Mouse (Mus musculus) kidney, postnatal 10 days (tissue): Measurements from ENCODE around the gene Iqcd.

ENCODE experiments used
- DNase-seq: peaks from one replicate; pipeline ENCODE4 v3.0.0; 2021; ENCODE audit warnings: mixed read lengths

The Iqcd gene

GRCm38 (mm10) chr5:120574469-120575063 lies 14.2 kb upstream of the Iqcd start:
- no peak for DNase-seq

GRCm38 (mm10) chr5:120576781-120577301 lies 12.0 kb upstream of the Iqcd start:
- no peak for DNase-seq

- peak; percentile 60 for DNase-seq
Measured at GRCm38 (mm10) chr5:120577935-120578441, 10.8 kb upstream of the Iqcd start.

- DNase-seq: peak; percentile 84
Measured at GRCm38 (mm10) chr5:120578504-120579081, 10.2 kb upstream of the Iqcd start.

GRCm38 (mm10) chr5:120579211-120579897 lies 9.5 kb upstream of the Iqcd start:
- DNase-seq: peak; percentile 81

- DNase-seq: no peak
Measured at GRCm38 (mm10) chr5:120579898-120580626, 8.8 kb upstream of the Iqcd start.

- DNase-seq: no peak
Measured at GRCm38 (mm10) chr5:120582002-120582401, 6.8 kb upstream of the Iqcd start.

- DNase-seq: no peak
Measured at GRCm38 (mm10) chr5:120583511-120583910, 5.3 kb upstream of the Iqcd start.

- no peak for DNase-seq
Measured at GRCm38 (mm10) chr5:120584968-120585367, 3.8 kb upstream of the Iqcd start.

GRCm38 (mm10) chr5:120586741-120587615 lies 1.8 kb upstream of the Iqcd start:
- peak; percentile 79 for DNase-seq

GRCm38 (mm10) chr5:120587616-120587926 lies 1.2 kb upstream of the Iqcd start:
- DNase-seq: peak; percentile 68

GRCm38 (mm10) chr5:120587940-120588568 lies 762 bp upstream of the Iqcd start:
- no peak for DNase-seq

GRCm38 (mm10) chr5:120590356-120591010 lies 1.7 kb downstream of the Iqcd start:
- no peak for DNase-seq

- DNase-seq: no peak
Measured at GRCm38 (mm10) chr5:120592141-120592540, 3.3 kb downstream of the Iqcd start.

- DNase-seq: no peak
Measured at GRCm38 (mm10) chr5:120594485-120594884, 5.7 kb downstream of the Iqcd start.

- no peak for DNase-seq
Measured at GRCm38 (mm10) chr5:120599625-120600024, 10.8 kb downstream of the Iqcd start.

- peak; percentile 39 for DNase-seq
Measured at GRCm38 (mm10) chr5:120600946-120601668, 12.3 kb downstream of the Iqcd start.

GRCm38 (mm10) chr5:120602210-120602609 lies 13.4 kb downstream of the Iqcd start:
- no peak for DNase-seq

- no peak for DNase-seq
Measured at GRCm38 (mm10) chr5:120603515-120603914, 14.7 kb downstream of the Iqcd start.

GRCm38 (mm10) chr5:120604839-120605238 lies 16.0 kb downstream of the Iqcd start:
- DNase-seq: peak; percentile 94
